Mouse (Mus musculus): Measurements from ENCODE around the gene Pik3cg. TPM values are rescaled to one million over a fixed set of nuclear protein-coding genes. Genes with fewer than 3 reads are reported as not detected.

Pik3cg gene
- polyA plus RNA-seq, 1 experiment = 0.72 TPM

GRCm38 (mm10) chr12:32127599-32128507 is 80.6 kb downstream of the Pik3cg start:
- H3K4me3 ChIP-seq (ENCODE audit: control insufficient read depth, low read depth, low read length) = no peak overlapping the region
- no peaks in the 10 kb centered on the region for H3K27me3 ChIP-seq (ENCODE audit: control insufficient read depth, insufficient read depth, low read length)
- H3K36me3 ChIP-seq (ENCODE audit: control insufficient read depth, insufficient read depth, low read length) = no peaks in the 10 kb centered on the region
- TF ChIP-seq CTCF (IDR thresholded peaks at IDR 0.05; ENCODE audit: control insufficient read depth, insufficient read depth, insufficient replicate concordance, low read depth, low read length) (no peak), POLR2A (IDR thresholded peaks at IDR 0.05; ENCODE audit: control insufficient read depth, low read depth, low read length) (no peak)
- H3K27ac ChIP-seq (ENCODE audit: control insufficient read depth, insufficient read depth, low read depth, low read length) = no peak overlapping the region
- peaks cover 2% of the 10 kb centered on the region; the same call in 1 of the 2 replicates for H3K4me1 ChIP-seq (ENCODE audit: control insufficient read depth, insufficient read depth, low read length)

- H3K27ac ChIP-seq (ENCODE audit: control insufficient read depth, insufficient read depth, low read depth, low read length) = no peak overlapping the region
- H3K4me1 ChIP-seq (ENCODE audit: control insufficient read depth, insufficient read depth, low read length) = peaks cover 2% of the 10 kb centered on the region; the same call in 1 of the 2 replicates
- no peak for TF ChIP-seq POLR2A (IDR thresholded peaks at IDR 0.05; ENCODE audit: control insufficient read depth, low read depth, low read length)
- TF ChIP-seq CTCF (IDR thresholded peaks at IDR 0.05; ENCODE audit: control insufficient read depth, insufficient read depth, insufficient replicate concordance, low read depth, low read length) = no peak
- no peak overlapping the region for H3K4me3 ChIP-seq (ENCODE audit: control insufficient read depth, low read depth, low read length)
- H3K27me3 ChIP-seq (ENCODE audit: control insufficient read depth, insufficient read depth, low read length) = no peaks in the 10 kb centered on the region
- no peaks in the 10 kb centered on the region for H3K36me3 ChIP-seq (ENCODE audit: control insufficient read depth, insufficient read depth, low read length)
Measured at GRCm38 (mm10) chr12:32127158-32127557, 81.3 kb downstream of the Pik3cg start.

GRCm38 (mm10) chr12:32124456-32124855 is 84.0 kb downstream of the Pik3cg start:
- Histone ChIP-seq H3K27ac (ENCODE audit: control insufficient read depth, insufficient read depth, low read depth, low read length) (no peak overlapping the region), H3K27me3 (ENCODE audit: control insufficient read depth, insufficient read depth, low read length) (no peaks in the 10 kb centered on the region), H3K36me3 (ENCODE audit: control insufficient read depth, insufficient read depth, low read length) (no peaks in the 10 kb centered on the region), H3K4me3 (ENCODE audit: control insufficient read depth, low read depth, low read length) (no peak overlapping the region), H3K4me1 (ENCODE audit: control insufficient read depth, insufficient read depth, low read length) (peaks cover 2% of the 10 kb centered on the region; the same call in 1 of the 2 replicates)
- TF ChIP-seq CTCF (IDR thresholded peaks at IDR 0.05; ENCODE audit: control insufficient read depth, insufficient read depth, insufficient replicate concordance, low read depth, low read length) (no peak), POLR2A (IDR thresholded peaks at IDR 0.05; ENCODE audit: control insufficient read depth, low read depth, low read length) (no peak)

- TF ChIP-seq POLR2A (IDR thresholded peaks at IDR 0.05; ENCODE audit: control insufficient read depth, low read depth, low read length) (no peak), CTCF (IDR thresholded peaks at IDR 0.05; ENCODE audit: control insufficient read depth, insufficient read depth, insufficient replicate concordance, low read depth, low read length) (no peak)
- Histone ChIP-seq H3K4me3 (ENCODE audit: control insufficient read depth, low read depth, low read length) (no peak overlapping the region), H3K27me3 (ENCODE audit: control insufficient read depth, insufficient read depth, low read length) (no peaks in the 10 kb centered on the region), H3K27ac (ENCODE audit: control insufficient read depth, insufficient read depth, low read depth, low read length) (no peak overlapping the region), H3K36me3 (ENCODE audit: control insufficient read depth, insufficient read depth, low read length) (no peaks in the 10 kb centered on the region), H3K4me1 (ENCODE audit: control insufficient read depth, insufficient read depth, low read length) (peaks cover 2% of the 10 kb centered on the region; the same call in 1 of the 2 replicates)
Measured at GRCm38 (mm10) chr12:32124030-32124429, 84.4 kb downstream of the Pik3cg start.

GRCm38 (mm10) chr12:32123559-32123958 is 84.9 kb downstream of the Pik3cg start:
- TF ChIP-seq CTCF (IDR thresholded peaks at IDR 0.05; ENCODE audit: control insufficient read depth, insufficient read depth, insufficient replicate concordance, low read depth, low read length) (no peak), POLR2A (IDR thresholded peaks at IDR 0.05; ENCODE audit: control insufficient read depth, low read depth, low read length) (no peak)
- H3K4me1 ChIP-seq (ENCODE audit: control insufficient read depth, insufficient read depth, low read length) = peaks cover 2% of the 10 kb centered on the region; the same call in 1 of the 2 replicates

More at GRCm38 (mm10) chr12:32123559-32123958, 84.9 kb downstream of the Pik3cg start:
- no peak overlapping the region for H3K27ac ChIP-seq (ENCODE audit: control insufficient read depth, insufficient read depth, low read depth, low read length)
- H3K4me3 ChIP-seq (ENCODE audit: control insufficient read depth, low read depth, low read length) = no peak overlapping the region
- H3K27me3 ChIP-seq (ENCODE audit: control insufficient read depth, insufficient read depth, low read length) = no peaks in the 10 kb centered on the region
- H3K36me3 ChIP-seq (ENCODE audit: control insufficient read depth, insufficient read depth, low read length) = no peaks in the 10 kb centered on the region

Other genes starting within 250 kb of the Pik3cg start
- gene Prkar2b, start 147.4 kb downstream of the Pik3cg start, polyA plus RNA-seq (2012; rRNA removed) = 3.3 and 3.5 TPM in 2 replicates
- 2.6 and 2.8 TPM in 2 replicates for gene Ccdc71l, start 170.0 kb upstream of the Pik3cg start, polyA plus RNA-seq (2012; rRNA removed)

Data from testis, adult 2 months (tissue).